Mouse (Mus musculus) intestine, embryonic 16.5 days (tissue): ENCODE measurements around the gene Nhsl2. TPM values are rescaled to one million over a fixed set of nuclear protein-coding genes. Genes with fewer than 3 reads are reported as not detected.

Experiments
- ATAC-seq: fragments of 200-750 bp; cut with Nextera tagmentation; 2 replicates; pipeline ENCODE4 v1.8.0; 2017; ENCODE audit warnings: moderate TSS enrichment, moderate library complexity
- H3K27ac ChIP-seq: fragments of 300-500 bp; sonication (generic); 2 replicates; pipeline ENCODE4 v1.5.1; 2014; ENCODE audit warnings: mild to moderate bottlenecking, low read length
- H3K27me3 ChIP-seq: fragments of 300-500 bp; sonication (generic); replicated peaks from 2 replicates; pipeline ENCODE4 v1.6.1; 2014; ENCODE audit warnings: low read length, control low read depth, mixed read lengths; ENCODE audit not compliant: control insufficient read depth, insufficient read depth
- H3K36me3 ChIP-seq: fragments of 300-500 bp; sonication (generic); 2 replicates; pipeline ENCODE4 v1.6.1; 2014; ENCODE audit warnings: low read length, control low read depth; ENCODE audit not compliant: control insufficient read depth, insufficient read depth
- H3K4me1 ChIP-seq: fragments of 300-500 bp; sonication (generic); 2 replicates; pipeline ENCODE4 v1.6.1; 2014; ENCODE audit warnings: low read length, control low read depth, mixed read lengths; ENCODE audit not compliant: control insufficient read depth, insufficient read depth
- H3K4me2 ChIP-seq: fragments of 300-500 bp; sonication (generic); 2 replicates; pipeline ENCODE4 v1.6.1; 2014; ENCODE audit warnings: low read depth, low read length, control low read depth
- H3K4me3 ChIP-seq: fragments of 300-500 bp; sonication (generic); 2 replicates; pipeline ENCODE4 v1.5.1; 2014; ENCODE audit warnings: mild to moderate bottlenecking, low read length
- H3K9ac ChIP-seq: fragments of 300-500 bp; sonication (generic); 2 replicates; pipeline ENCODE4 v1.6.1; 2014; ENCODE audit warnings: low read depth, low read length
- H3K9me3 ChIP-seq: fragments of 300-500 bp; sonication (generic); 2 replicates; pipeline ENCODE4 v1.6.1; 2016; ENCODE audit warnings: low read length, control low read depth; ENCODE audit not compliant: control insufficient read depth
- WGBS: fragments of 180-500 bp; shearing (Covaris S2); extraction: QIAGEN DNeasy Blood & Tissue Kit; methylation state at CpG from one replicate; pipeline ENCODE4 v1.1.7; 2014; 5-methylcytosine and 5-hydroxymethylcytosine counted together
- polyA plus RNA-seq: library from polyadenylated mRNA; unstranded; fragments of >200 nt; fragmentation: Nextera tagmentation; extraction: Ambion mirVana; gene quantifications from 2 replicates; pipeline ENCODE4 v1.2.1, GENCODE M21; 2015

Nhsl2 gene
- polyA plus RNA-seq, 1 experiment from 2014 or later: 6.9 TPM

DNA sequence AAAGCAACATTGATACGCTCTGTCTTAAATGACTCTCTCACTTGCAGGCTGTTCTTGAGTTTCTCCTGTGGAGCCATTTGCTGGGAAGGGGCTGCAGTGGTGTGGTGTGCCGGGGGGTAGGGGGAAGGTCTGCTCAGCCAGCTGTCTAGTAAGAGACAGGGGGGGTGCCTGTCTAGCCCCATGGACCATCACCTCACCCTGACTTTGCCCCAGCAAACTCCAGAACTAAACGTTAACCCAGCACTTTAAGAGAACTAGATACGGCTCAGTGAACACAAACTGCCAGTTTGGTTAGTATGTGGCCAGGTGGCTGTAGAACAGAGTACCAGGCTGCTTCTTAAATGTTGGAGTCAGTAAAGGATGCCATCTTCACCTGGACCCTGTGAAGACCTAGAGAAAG, 226.0 kb downstream of the Nhsl2 start:
- Histone ChIP-seq H3K27me3 (no peaks in the 10 kb centered on the region; the same call in 1 of the 2 replicates), H3K36me3 (no peaks in the 10 kb centered on the region), H3K4me3 (no peak overlapping the region), H3K4me1 (no peaks in the 10 kb centered on the region), H3K4me2 (no peak overlapping the region), H3K9me3 (no peaks in the 10 kb centered on the region), H3K9ac (no peak overlapping the region), H3K27ac (no peak overlapping the region)
- WGBS: 79% methylated on average over 4 of the region's 4 CpGs
- no peak for ATAC-seq

DNA sequence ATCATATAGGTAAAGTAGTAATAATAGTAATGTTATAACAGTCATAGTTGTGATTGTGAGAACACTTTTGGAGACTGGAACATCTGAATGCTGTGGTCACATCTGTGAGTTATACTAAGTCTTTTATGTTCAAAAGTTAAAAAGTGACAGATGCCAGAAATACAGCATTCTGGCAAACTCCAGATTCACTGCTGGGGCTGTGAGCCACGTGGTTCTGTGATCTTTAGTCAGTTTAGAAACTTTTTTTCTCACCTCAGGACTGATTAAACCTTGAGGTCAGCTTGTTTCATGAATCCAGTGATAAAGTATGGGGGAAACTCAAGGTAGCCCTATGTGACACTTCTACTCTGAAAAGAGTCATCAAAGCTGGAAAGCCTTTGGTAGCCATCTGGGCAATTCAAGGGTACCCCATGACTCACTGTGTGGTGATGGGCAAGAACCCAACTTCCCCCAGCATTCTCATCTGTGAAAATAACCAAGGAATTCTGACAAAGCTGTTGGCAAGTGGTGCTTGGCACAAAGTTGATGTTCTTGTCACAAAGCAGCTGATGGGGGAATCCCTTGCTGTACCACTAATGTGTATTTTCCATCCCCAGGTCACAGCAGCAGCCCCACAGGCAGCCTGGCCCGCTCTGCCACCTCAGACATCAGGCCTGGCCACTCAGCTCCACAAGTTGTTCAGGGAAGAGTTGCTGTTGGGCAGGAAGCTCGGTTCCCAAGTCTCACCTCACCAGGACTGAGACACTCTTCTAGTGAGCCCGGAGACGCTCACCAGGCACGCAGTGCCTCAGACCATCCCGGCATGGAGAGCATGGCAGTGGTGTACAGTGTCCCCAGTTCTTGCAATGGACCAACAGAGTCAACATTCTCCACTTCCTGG, 227.9 kb downstream of the Nhsl2 start:
- 82% methylated on average over 7 of the region's 7 CpGs for WGBS
- ATAC-seq: no peak
- no peak overlapping the region for H3K9ac ChIP-seq

DNA sequence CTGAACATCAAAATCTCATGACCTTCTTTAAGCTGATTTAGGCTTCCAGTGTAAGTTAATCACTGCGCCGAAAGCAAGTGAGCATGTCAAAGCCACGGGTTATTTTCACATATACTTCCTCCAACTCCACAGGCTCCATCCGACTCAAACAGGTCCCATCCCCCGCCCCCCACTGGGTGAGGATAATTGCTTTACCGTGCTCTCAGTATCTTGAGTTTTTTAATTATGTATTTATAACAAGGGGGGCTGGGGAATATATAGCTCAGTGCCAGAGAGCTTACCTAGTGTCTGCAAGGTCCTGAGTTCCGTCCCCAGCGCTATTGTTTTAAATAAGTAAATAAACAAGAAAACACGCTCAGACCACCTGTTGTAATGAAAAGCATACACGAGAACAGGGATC, 231.9 kb downstream of the Nhsl2 start:
- no peak for ATAC-seq
- H3K4me3 ChIP-seq: no peak overlapping the region
- WGBS: 61% methylated on average over 10 of the region's 10 CpGs

More for the DNA sequence above, 227.9 kb downstream of the Nhsl2 start:
- Histone ChIP-seq H3K4me2 (no peak overlapping the region), H3K36me3 (no peaks in the 10 kb centered on the region), H3K9me3 (no peaks in the 10 kb centered on the region), H3K4me1 (no peaks in the 10 kb centered on the region; the same call in 1 of the 2 replicates), H3K27ac (no peak overlapping the region), H3K4me3 (no peak overlapping the region), H3K27me3 (no peaks in the 10 kb centered on the region; the same call in 1 of the 2 replicates)

DNA sequence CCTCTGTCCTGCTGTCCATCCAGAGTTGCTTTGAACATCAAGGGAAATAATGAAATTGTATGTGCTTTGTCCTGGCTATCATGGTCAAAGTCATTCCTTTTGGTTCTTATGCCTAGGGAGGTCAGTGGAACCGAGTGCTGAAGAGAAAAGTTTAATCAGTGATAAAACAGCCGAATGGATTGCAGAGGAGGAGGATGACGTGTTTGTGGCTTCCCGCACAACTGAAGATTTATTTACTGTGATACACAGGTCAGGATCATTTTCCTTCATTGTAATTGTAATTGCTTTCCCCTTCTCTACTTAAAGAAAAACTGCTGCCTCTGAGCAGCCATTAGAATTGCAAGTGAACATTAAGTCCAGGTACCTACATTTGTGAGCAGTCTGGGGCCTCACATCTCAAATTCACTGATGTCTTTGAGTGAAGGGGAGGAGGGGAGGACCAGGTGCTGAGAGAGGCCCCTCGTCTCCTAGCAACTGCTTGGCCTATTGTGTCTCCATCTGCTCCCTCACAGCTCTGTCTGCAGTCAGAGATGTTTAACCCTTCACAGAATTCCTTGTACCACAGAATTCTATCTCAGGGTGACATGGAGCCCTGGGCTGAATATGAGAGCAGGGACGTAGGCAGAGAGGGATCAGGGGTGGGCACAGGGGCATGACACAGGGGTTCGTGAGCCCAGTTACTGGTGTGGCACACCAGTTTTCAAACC, 232.5 kb downstream of the Nhsl2 start:
- no peaks in the 10 kb centered on the region for H3K27me3 ChIP-seq
- WGBS: 44% methylated on average over 7 of the region's 7 CpGs
- no peaks in the 10 kb centered on the region for H3K36me3 ChIP-seq
- H3K9me3 ChIP-seq: no peaks in the 10 kb centered on the region
- no peak overlapping the region for H3K9ac ChIP-seq
- H3K4me1 ChIP-seq: no peaks in the 10 kb centered on the region; the same call in 1 of the 2 replicates
- no peak for ATAC-seq
- no peak overlapping the region for H3K27ac ChIP-seq
- no peak overlapping the region for H3K4me2 ChIP-seq
- H3K4me3 ChIP-seq: no peak overlapping the region

More for the DNA sequence above, 231.9 kb downstream of the Nhsl2 start:
- H3K9ac ChIP-seq: no peak overlapping the region
- no peaks in the 10 kb centered on the region; the same call in 1 of the 2 replicates for H3K4me1 ChIP-seq
- H3K27ac ChIP-seq: no peak overlapping the region
- no peaks in the 10 kb centered on the region for H3K9me3 ChIP-seq
- H3K27me3 ChIP-seq: no peaks in the 10 kb centered on the region
- no peak overlapping the region for H3K4me2 ChIP-seq
- H3K36me3 ChIP-seq: no peaks in the 10 kb centered on the region

DNA sequence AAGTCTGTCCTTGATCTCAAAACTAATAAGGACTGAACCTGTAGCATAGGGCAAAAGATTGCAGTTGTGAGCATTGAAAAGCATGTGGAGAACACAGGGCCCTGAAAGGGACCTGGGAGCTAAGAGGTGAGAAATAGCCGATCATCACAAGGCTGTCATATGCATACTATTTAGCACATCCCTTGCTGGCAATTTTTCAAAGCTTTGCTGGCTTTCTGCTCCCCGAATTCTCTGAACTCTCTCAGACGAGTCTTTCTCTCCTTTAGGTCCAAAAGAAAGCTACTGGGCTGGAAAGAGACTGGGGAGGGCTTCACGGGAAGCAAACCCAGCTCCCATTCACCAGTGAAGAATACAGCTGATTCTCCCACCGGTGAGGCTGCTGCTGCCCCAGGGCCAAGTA, 233.2 kb downstream of the Nhsl2 start:
- no peak for ATAC-seq
- H3K9me3 ChIP-seq: no peaks in the 10 kb centered on the region
- 51% methylated on average over 5 of the region's 5 CpGs for WGBS
- no peak overlapping the region for H3K4me2 ChIP-seq
- H3K9ac ChIP-seq: no peak overlapping the region
- H3K27ac ChIP-seq: no peak overlapping the region
- no peaks in the 10 kb centered on the region for H3K36me3 ChIP-seq
- H3K4me1 ChIP-seq: no peaks in the 10 kb centered on the region; the same call in 1 of the 2 replicates
- no peaks in the 10 kb centered on the region for H3K27me3 ChIP-seq
- no peak overlapping the region for H3K4me3 ChIP-seq

DNA sequence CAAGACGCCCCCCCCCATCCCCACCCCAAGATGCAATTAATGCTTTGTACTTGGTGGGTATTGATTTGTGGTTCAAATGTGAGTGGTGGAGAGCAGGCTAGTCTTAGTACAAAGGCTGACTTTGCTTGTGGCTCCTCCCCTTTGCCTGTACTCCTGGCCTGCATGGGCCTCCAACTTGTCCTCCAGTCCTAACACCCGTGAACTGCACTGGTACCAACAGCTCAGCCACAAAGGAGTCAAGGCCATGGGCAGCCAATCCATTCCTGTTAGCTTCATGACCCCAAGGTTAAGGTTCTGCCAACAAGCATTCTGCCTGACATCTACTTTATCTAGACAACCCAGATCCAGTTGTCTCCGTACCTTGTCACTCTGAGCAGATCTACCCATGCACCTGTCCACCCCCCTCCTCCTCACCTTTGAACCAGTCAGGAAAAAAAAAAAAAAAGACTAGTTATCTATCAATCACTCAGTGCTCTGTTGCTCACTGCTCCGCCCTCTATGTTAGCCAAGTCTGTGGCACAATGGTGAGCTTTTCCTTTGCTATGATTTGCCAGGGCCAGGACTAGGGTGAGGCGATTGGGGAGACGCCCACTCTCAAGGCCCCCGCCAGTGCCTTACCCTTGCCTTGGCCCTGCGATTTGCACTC, 236.7 kb downstream of the Nhsl2 start:
- no peak overlapping the region for H3K4me2 ChIP-seq
- H3K9me3 ChIP-seq: no peaks in the 10 kb centered on the region
- H3K27me3 ChIP-seq: no peaks in the 10 kb centered on the region
- 79% methylated on average over 8 of the region's 8 CpGs for WGBS
- H3K27ac ChIP-seq: no peak overlapping the region
- H3K4me3 ChIP-seq: no peak overlapping the region
- H3K36me3 ChIP-seq: no peaks in the 10 kb centered on the region
- ATAC-seq: peak; percentile 91
- H3K4me1 ChIP-seq: no peaks in the 10 kb centered on the region; the same call in 1 of the 2 replicates
- H3K9ac ChIP-seq: no peak overlapping the region

DNA sequence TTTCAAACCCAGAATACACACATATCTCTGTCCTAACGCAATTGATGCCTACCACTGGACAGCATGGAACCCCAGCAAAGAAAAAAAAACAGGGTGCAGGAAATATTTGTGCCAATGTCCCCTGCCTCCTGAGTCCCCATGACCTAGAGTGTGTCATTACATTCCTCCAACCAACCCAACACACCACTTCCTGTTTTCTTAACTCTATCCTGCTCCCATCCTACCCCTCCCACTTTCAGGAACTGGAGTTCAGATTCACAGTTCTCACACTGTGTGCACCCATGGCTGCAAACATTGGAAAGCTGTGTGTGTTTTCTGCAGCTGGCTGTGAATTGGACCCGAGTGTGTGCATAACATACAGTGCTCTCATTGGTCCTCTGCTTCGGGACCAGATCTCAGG, 241.4 kb downstream of the Nhsl2 start:
- H3K4me3 ChIP-seq: no peak overlapping the region
- ATAC-seq: no peak

DNA sequence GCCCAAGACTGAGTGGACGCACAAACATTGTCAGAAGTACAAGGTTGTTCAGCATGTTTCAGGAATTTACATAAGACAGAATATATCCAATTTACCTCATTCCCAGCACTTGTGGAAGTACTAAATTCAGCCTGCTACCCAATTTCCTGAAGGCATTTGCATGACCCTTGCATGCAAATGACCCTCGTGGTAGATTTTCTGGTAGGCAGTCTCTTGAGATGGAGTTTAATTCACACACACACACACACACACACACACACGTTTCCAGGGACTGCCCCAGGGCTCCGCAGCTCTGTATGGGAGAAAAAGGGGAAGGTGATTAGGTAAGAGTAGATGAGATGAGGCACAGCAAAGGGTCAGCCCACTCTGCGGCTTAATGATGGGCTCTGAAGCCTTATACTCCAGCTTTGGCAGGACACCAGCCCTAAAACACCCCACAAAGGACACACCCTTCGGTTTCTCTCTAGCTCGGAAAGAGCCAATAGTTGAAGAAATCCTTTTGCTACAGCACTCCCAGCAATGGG, 245.3 kb downstream of the Nhsl2 start:
- Histone ChIP-seq H3K27me3 (peaks cover 10% of the 10 kb centered on the region; the same call in 1 of the 2 replicates), H3K27ac (no peak overlapping the region), H3K4me3 (no peak overlapping the region), H3K4me2 (no peak overlapping the region), H3K9me3 (no peaks in the 10 kb centered on the region), H3K36me3 (no peaks in the 10 kb centered on the region), H3K4me1 (no peaks in the 10 kb centered on the region), H3K9ac (no peak overlapping the region)
- WGBS: 79% methylated on average over 7 of the region's 7 CpGs
- ATAC-seq: no peak

More for the DNA sequence above, 241.4 kb downstream of the Nhsl2 start:
- H3K9me3 ChIP-seq: no peaks in the 10 kb centered on the region
- WGBS: 78% methylated on average over 3 of the region's 3 CpGs
- no peak overlapping the region for H3K4me2 ChIP-seq
- H3K9ac ChIP-seq: no peak overlapping the region
- H3K4me1 ChIP-seq: no peaks in the 10 kb centered on the region
- H3K27me3 ChIP-seq: peaks cover 10% of the 10 kb centered on the region; the same call in 1 of the 2 replicates
- no peaks in the 10 kb centered on the region for H3K36me3 ChIP-seq
- no peak overlapping the region for H3K27ac ChIP-seq

DNA sequence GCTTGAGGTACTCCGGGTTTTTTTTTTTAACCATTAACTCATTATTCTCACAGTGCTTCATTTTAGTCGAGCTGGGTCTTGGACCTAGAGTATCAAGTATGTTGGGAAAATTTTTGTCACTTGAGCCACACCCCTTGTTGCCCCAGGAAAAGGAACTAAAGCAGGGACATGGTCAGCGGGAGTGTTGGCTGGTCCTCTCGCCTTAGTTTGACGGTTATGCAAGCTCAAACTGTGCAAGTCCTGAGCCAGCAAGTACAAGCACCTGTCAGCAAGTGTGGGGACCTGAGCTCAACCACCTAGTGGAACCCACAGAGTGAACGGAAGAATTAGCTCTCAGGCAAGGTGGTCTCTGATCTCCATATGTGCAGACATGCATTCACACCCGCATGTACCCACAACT, 252.7 kb downstream of the Nhsl2 start:
- H3K9ac ChIP-seq: no peak overlapping the region
- H3K4me3 ChIP-seq: no peak overlapping the region
- no peaks in the 10 kb centered on the region for H3K36me3 ChIP-seq
- H3K4me2 ChIP-seq: no peak overlapping the region
- no peaks in the 10 kb centered on the region for H3K9me3 ChIP-seq
- 59% methylated on average over 7 of the region's 7 CpGs for WGBS
- H3K27me3 ChIP-seq: no peaks in the 10 kb centered on the region
- H3K4me1 ChIP-seq: no peaks in the 10 kb centered on the region
- H3K27ac ChIP-seq: no peak overlapping the region
- no peak for ATAC-seq
